Mouse (Mus musculus) ES-Bruce4 (cell line): ENCODE measurements around the gene Zxdc.

Experiments
- CTCF ChIP-seq: IDR thresholded peaks from one replicate; pipeline ENCODE4 v1.8.1; 2011; ENCODE audit warnings: low read depth, low read length
- EP300 ChIP-seq: IDR thresholded peaks from 2 replicates; pipeline ENCODE4 v1.6.1; 2011; ENCODE audit warnings: low read depth, low read length; ENCODE audit not compliant: insufficient read depth
- POLR2A ChIP-seq: IDR thresholded peaks from one replicate; pipeline ENCODE4 v1.8.1; 2011; ENCODE audit warnings: low read length; ENCODE audit not compliant: insufficient read depth

GRCm38 (mm10) chr6:90369725-90370553 lies 647 bp downstream of the Zxdc start:
- TF ChIP-seq POLR2A (no peak), EP300 (no peak), CTCF (no peak)
